Mouse (Mus musculus): ENCODE measurements around the gene Pard3b.

- TF ChIP-seq POLR2A (IDR thresholded peaks at IDR 0.05; ENCODE audit: insufficient read depth, low read depth, low read length) (no peak), CTCF (IDR thresholded peaks at IDR 0.05) (no peak)
These were observed 871.9 kb downstream of the Pard3b start for GRCm38 (mm10) chr1:62510501-62510900.
